Mouse (Mus musculus) testis, adult 10 weeks (tissue): Measurements from ENCODE around the gene Ppip5k1. TPM values are rescaled to one million over a fixed set of nuclear protein-coding genes. Genes with fewer than 3 reads are reported as not detected.

Source experiments
- polyA plus RNA-seq: library from polyadenylated mRNA; stranded (reverse); fragments of 350-450 nt; fragmentation: Illumina TruSeq; extraction: RNeasy Lipid Tissue Mini Kit (QIAGEN cat#74804); gene quantifications from one replicate; pipeline ENCODE4 v1.2.3, GENCODE M21; 2014; ENCODE audit warnings: low read depth, low replicate concordance

The Ppip5k1 gene
- polyA plus RNA-seq, result 11.1 TPM

DNA sequence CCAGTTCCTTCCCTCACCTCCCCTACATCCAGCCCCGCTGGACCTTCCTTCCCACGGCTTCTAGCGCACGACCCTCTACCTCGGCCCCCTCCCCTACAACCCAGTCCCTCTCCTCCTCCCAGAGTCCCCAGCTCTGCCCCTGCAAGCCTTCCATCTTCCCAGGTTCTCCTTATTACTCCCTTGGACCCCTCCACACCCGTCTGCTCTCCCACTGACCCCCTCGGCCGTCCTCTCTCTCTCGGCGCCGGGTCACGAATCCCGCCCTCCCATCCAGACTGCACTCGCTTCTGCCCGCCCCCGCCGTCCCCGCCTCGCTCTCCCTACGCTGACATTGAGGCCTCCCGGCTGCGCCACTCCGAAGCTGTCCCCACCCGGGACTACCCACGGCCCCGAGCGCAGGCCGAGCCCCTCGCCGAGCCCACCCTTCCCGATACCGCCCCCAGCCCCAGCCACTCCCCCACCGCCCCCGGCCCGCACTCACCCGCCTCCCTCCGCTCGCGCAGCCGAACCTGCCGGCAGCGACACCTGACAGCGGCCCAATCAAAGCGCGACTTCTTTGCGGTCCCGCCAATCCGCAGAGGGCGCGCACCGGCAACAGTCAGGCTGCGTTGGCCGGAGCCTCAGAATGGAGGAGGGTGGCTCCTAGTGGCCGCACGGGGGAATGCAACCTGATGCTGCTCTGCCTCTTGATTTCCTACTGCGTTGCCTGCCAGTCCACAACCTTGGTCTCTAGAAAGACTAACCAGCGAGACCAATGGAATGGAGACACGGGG lies at the start of gene Ppip5k1:
TSS of gene Ppip5k1 (minus strand) at position 577 of the 773 bp plus-strand sequence.

DNA sequence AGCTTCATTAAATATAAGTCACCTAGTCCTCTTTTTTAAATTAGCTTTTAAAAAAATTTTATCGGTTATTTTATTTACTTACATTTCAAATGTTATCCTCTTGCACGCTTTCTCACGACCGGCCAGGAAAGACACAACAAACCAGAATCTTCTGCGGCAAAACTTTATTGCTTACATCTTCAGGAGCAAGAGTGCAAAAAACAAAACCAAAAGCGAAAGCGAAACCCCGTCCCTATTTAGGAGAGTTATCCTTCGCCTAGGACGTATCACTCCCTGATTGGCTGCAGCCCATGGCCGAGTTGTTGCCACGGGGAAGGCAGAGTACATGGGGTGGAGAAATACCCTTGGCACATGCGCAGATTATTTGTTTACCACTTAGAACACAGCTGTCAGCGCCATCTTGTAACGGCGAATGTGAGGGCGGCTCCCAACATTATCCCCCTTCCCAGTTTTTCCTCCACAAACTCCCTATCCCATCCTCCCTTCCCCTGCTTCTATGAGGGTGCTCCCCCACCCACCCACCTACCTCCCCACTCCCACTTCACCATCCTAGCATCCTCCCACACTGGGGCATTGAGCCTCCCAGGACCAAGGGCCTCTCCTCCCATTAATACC lies 31.9 kb upstream of the Ppip5k1 start, which contains the start of gene Strc:
TSS of gene Strc (minus strand) at position 208 of the 615 bp plus-strand sequence.

DNA sequence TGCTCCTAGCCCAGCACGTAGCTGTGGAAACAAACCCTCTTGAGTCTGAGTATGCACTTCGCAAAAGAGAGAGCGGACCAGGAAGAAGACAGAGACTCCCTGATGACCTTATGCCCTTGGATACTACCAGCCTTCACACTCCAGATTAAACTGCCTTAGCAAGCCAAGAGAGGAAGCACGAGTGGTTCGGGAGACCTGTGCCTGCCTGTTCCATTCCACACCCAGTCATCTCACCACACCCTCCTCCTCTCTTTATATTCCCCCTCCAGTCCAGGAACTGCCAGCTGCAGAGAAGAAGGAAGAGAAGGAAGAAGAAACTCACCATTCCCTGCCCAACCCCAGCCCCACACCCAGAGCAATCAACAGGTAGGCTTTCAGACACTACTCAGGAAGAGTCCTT lies 2.3 kb upstream of the Ppip5k1 start, which contains the start of gene Ckmt1:
TSS of gene Ckmt1 (plus strand) at position 221 of the 400 bp plus-strand sequence.

GRCm38 (mm10) chr2:121288901-121289729 lies 66.1 kb downstream of the Ppip5k1 start, which contains the start of gene Map1a:
Gene Map1a (plus strand): TSS chr2:121289600.

DNA sequence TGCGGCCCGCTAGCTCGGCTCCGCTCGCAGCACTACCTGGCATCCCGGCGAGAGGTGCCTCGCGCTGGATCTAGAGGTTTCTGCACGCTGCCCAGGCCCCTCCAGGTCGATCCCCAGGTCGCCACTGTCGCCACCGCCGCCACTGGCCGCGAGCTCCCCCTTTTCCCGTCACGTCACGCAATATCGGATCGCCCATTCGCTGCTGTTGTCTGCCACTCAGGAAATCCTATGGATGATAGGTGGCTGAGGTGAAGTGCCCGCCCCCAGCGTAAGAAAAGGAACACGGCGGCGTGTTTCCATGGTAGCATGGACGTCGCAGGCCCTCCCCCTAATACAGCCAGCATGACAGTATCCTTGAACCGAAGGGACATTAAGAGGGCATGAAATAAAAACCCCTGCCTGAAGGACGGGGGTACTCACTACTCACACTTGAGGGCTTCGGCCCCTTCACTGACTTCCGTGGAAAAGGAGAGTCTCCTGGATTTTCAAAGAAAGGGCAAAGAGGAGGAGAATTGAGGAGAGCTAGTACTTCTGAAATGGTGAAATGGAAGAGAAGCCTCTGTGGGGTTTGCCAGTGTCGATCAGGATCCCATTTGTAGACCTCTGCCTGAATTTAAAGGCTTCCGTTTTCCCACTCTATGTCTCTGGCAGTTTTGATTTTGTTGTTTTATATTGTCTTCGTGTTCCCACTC lies 83.8 kb downstream of the Ppip5k1 start, which contains the start of gene Trp53bp1:
TSS of gene Trp53bp1 (minus strand) at position 172 of the 692 bp plus-strand sequence.

Other genes with a start within 250 kb of the Ppip5k1 start
- 0.10 TPM for gene Tgm7, start 245.6 kb downstream of the Ppip5k1 start, polyA plus RNA-seq
- 22.6 TPM for gene Adal, start 215.0 kb downstream of the Ppip5k1 start, polyA plus RNA-seq
- gene Lcmt2, start 214.7 kb downstream of the Ppip5k1 start, polyA plus RNA-seq, result 1.1 TPM
- 50.3 TPM for gene Tubgcp4, start 184.7 kb downstream of the Ppip5k1 start, polyA plus RNA-seq
- 7.7 TPM for gene Zscan29, start 184.3 kb downstream of the Ppip5k1 start, polyA plus RNA-seq
- 38.4 TPM for gene Trp53bp1, start 84.0 kb downstream of the Ppip5k1 start, polyA plus RNA-seq
- gene Map1a, start 65.8 kb downstream of the Ppip5k1 start, polyA plus RNA-seq, result 0.92 TPM
- gene Ckmt1, start 2.3 kb upstream of the Ppip5k1 start, polyA plus RNA-seq, result not detected
- gene Strc, start 31.8 kb upstream of the Ppip5k1 start, polyA plus RNA-seq, result not detected
- gene Pdia3, start 58.4 kb upstream of the Ppip5k1 start, polyA plus RNA-seq, result 841 TPM
- gene Catsper2, start 58.4 kb upstream of the Ppip5k1 start, polyA plus RNA-seq, result 346 TPM
- gene Ell3, start 88.9 kb upstream of the Ppip5k1 start, polyA plus RNA-seq, result 3.8 TPM
- gene Serf2, start 93.8 kb upstream of the Ppip5k1 start, polyA plus RNA-seq, result 71.2 TPM
- gene Hypk, start 97.9 kb upstream of the Ppip5k1 start, polyA plus RNA-seq, result 40.1 TPM
- gene Serinc4, start 101.4 kb upstream of the Ppip5k1 start, polyA plus RNA-seq, result 2.7 TPM
- gene Mfap1b, start 118.7 kb upstream of the Ppip5k1 start, polyA plus RNA-seq, result 34.3 TPM
- 36.1 TPM for gene Mfap1a, start 151.3 kb upstream of the Ppip5k1 start, polyA plus RNA-seq
- gene Wdr76, start 151.3 kb upstream of the Ppip5k1 start, polyA plus RNA-seq, result 3.6 TPM